Mouse (Mus musculus) heart, postnatal 25 days (tissue): ENCODE measurements around the gene Sebox. TPM values are rescaled to one million over a fixed set of nuclear protein-coding genes. Genes with fewer than 3 reads are reported as not detected.

Experiments used
- DNase-seq: peaks from one replicate; pipeline ENCODE4 v3.0.0; 2022; ENCODE audit warnings: low spot score
- intact Hi-C: fragments of 180-260 bp; cut with DNase I; formaldehyde crosslinking; loops from one replicate; pipeline ENCODE4 v1.15.1; 2025
- total RNA-seq, 2 experiments: library from RNA; stranded (reverse); gene quantifications; 2 replicates each; pipeline ENCODE4 v1.2.3; 2021

The Sebox gene
- total RNA-seq, result not detected

- intact Hi-C loops, result no loop called here
- DNase-seq, result no peak
Measured at GRCm38 (mm10) chr11:78502909-78503650, at the start of gene Sebox. Sebox (plus strand) TSS chr11:78503447.

- intact Hi-C loops, result loop anchor here (5.0 kb wide), 1 partner anchor 91 kb away; no protein-coding TSS in a partner anchor
- DNase-seq, result no peak
Measured at GRCm38 (mm10) chr11:78453675-78454074, 49.6 kb upstream of the Sebox start.

- intact Hi-C loops, result loop anchor here (5.0 kb wide), 1 partner anchor 92 kb away; no protein-coding TSS in a partner anchor
Measured at GRCm38 (mm10) chr11:78454276-78454675, 49.0 kb upstream of the Sebox start.

GRCm38 (mm10) chr11:78455308-78455707 lies 47.9 kb upstream of the Sebox start:
- DNase-seq, result no peak
- intact Hi-C loops, result no loop called here

More at GRCm38 (mm10) chr11:78454276-78454675, 49.0 kb upstream of the Sebox start:
- no peak for DNase-seq

- no peak for DNase-seq
- intact Hi-C loops, result no loop called here
Measured at GRCm38 (mm10) chr11:78458740-78459139, 44.5 kb upstream of the Sebox start.

GRCm38 (mm10) chr11:78461894-78462293 lies 41.4 kb upstream of the Sebox start:
- intact Hi-C loops, result no loop called here

GRCm38 (mm10) chr11:78462669-78463068 lies 40.6 kb upstream of the Sebox start:
- intact Hi-C loops, result no loop called here
- no peak for DNase-seq

More at GRCm38 (mm10) chr11:78461894-78462293, 41.4 kb upstream of the Sebox start:
- DNase-seq, result no peak

- intact Hi-C loops, result no loop called here
- DNase-seq, result no peak
Measured at GRCm38 (mm10) chr11:78463286-78464036, 39.8 kb upstream of the Sebox start.

GRCm38 (mm10) chr11:78465116-78465515 lies 38.1 kb upstream of the Sebox start:
- DNase-seq, result no peak
- intact Hi-C loops, result no loop called here

- DNase-seq, result peak; percentile 69
- intact Hi-C loops, result no loop called here
Measured at GRCm38 (mm10) chr11:78465568-78466180, 37.6 kb upstream of the Sebox start, which contains the start of gene Slc46a1. Slc46a1 (plus strand) TSS chr11:78465697.

GRCm38 (mm10) chr11:78466242-78466912 lies 36.9 kb upstream of the Sebox start:
- DNase-seq, result no peak
- intact Hi-C loops, result no loop called here

- DNase-seq, result no peak
- intact Hi-C loops, result no loop called here
Measured at GRCm38 (mm10) chr11:78467515-78467914, 35.7 kb upstream of the Sebox start.

- no peak for DNase-seq
- intact Hi-C loops, result no loop called here
Measured at GRCm38 (mm10) chr11:78467932-78468331, 35.3 kb upstream of the Sebox start.

- DNase-seq, result no peak
- intact Hi-C loops, result no loop called here
Measured at GRCm38 (mm10) chr11:78471326-78472103, 31.7 kb upstream of the Sebox start.

- intact Hi-C loops, result no loop called here
- DNase-seq, result no peak
Measured at GRCm38 (mm10) chr11:78475289-78475688, 28.0 kb upstream of the Sebox start.

GRCm38 (mm10) chr11:78483639-78484038 lies 19.6 kb upstream of the Sebox start:
- DNase-seq, result no peak
- intact Hi-C loops, result no loop called here

- intact Hi-C loops, result no loop called here
- no peak for DNase-seq
Measured at GRCm38 (mm10) chr11:78488168-78488567, 15.1 kb upstream of the Sebox start.

GRCm38 (mm10) chr11:78490781-78491241 lies 12.4 kb upstream of the Sebox start:
- intact Hi-C loops, result no loop called here
- DNase-seq, result no peak

GRCm38 (mm10) chr11:78495904-78496303 lies 7.3 kb upstream of the Sebox start:
- intact Hi-C loops, result no loop called here
- no peak for DNase-seq
